Mouse (Mus musculus) Patski (cell line): ENCODE measurements at regions not wholly inside any gene's neighbourhood (a gene's known extent, or its start where the extent isn't known, plus 50 kb on each side); places are given as distances from the start of the nearest gene placed in this dataset.

Source experiments
- ATAC-seq: fragments of 100-300 bp; one replicate; pipeline ENCODE4 v1.8.0; 2021
- CTCF ChIA-PET: fragments of 350-600 bp; sonication (Branson Sonifier 250); formaldehyde crosslinking; loops from one replicate; lab custom pipeline; 2022; ENCODE audit warnings: inconsistent platforms; lab: Charles Lee
- POLR2A ChIA-PET: fragments of 350-600 bp; sonication (Branson Sonifier 250); formaldehyde crosslinking; loops from one replicate; lab custom pipeline; 2022; ENCODE audit warnings: antibody characterized with exemption, inconsistent platforms; lab: Charles Lee
- DNase-seq: peaks from one replicate; pipeline ENCODE4 v3.0.0-alpha.2; 2011; ENCODE audit warnings: low read depth, low spot score
- H3K27me3 ChIP-seq: fragments of 371-371 bp; one replicate; pipeline ENCODE4 v1.5.1; 2021
- CTCF ChIP-seq: fragments of 100-300 bp; IDR thresholded peaks from one replicate; pipeline ENCODE4 v1.5.1; 2021
- in situ Hi-C: fragments of 300-500 bp; cut with MboI; formaldehyde crosslinking; loops from 3 replicates; pipeline ENCODE4 v1.11.1; 2018; ENCODE audit warnings: low pct_unique_long_range_greater_than_20kb, mixed read lengths

DNA sequence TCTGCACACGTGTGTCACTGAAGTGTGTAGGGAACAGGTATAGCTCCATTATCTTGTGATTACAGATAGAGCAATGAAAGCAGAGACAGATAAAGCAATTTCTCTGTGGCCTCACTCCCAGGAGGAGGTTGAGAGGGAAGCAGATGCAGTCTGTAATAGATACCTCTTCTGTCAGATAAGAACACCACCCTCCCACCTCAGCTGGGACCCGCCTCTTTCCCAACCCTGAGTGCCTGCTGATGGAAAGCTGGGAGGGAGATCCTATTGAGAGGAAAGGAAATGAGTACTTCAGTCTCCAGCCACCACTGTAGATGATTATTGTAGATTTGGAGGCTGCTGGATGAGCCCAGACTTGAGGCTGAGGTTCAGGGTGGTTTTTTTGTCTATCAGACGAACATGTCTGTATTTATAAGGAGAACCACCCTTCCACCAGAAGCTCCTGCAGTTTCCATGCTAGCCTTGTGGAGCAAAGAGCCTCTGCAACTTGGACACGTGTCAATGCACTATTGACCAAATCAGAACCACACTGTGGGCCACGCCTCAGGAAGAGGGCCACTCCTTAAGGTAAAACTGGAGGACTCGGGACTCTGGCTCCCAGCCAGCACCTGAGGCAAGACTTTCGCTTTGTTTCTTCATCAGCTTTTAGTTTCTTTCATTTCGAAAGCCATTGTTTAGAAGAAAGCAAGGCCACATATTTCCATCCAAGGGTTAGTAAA is 55.3 kb upstream of the Plekha5 start:
- POLR2A ChIA-PET, result no interaction called here
- TF ChIP-seq CTCF, result no peak
- ATAC-seq (no peak), DNase-seq (no peak)
- no peaks in the 10 kb centered on the region for H3K27me3 ChIP-seq
- CTCF ChIA-PET, result no interaction called here
- in situ Hi-C loops, result no loop called here

DNA sequence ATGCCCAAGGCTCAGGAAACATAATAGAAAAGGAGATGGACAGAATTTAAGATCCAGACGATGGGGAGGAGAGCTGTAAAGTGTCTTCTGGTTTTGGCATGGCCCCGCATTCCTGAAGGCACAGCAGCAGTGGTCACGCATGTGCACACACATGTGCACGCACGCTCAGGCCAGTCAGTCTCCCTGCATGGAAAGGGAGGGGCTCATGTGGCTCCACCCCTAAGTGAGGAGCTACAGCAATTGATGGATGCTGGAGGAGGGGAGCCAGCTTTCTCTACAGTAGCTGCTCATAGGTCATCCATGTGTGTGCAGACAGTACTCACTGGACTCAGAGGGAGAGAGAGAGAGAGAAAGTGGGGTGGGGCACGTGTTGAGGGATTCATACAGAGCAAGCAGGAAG is 56.6 kb upstream of the Plekha5 start:
- no peak for TF ChIP-seq CTCF
- DNase-seq (no peak), ATAC-seq (no peak)
- in situ Hi-C loops, result no loop called here
- ChIA-PET CTCF (no interaction called here), POLR2A (no interaction called here)
- H3K27me3 ChIP-seq, result no peaks in the 10 kb centered on the region

DNA sequence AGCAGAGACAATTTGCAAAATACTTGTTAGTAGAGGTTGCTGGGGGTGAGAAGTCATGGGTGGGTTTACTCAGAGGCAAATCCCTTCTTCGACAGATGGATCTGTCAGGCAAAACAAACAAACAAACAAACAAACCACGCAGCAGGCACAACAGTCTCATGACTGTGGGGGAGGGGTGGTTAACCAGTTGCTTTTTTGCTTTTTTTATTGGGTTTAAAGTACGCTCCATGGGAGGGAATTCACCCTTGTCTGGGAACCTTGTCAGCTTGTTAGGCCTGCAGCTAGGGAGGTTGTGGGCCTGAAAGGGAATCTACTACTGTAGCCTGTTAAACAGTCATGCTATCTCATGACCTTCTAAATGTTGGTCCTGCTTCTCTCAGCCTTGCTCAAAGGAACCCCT is 57.1 kb upstream of the Plekha5 start:
- ChIA-PET CTCF (no interaction called here), POLR2A (no interaction called here)
- ATAC-seq, result no peak
- in situ Hi-C loops, result no loop called here
- no peak for TF ChIP-seq CTCF
- no peak for DNase-seq
- H3K27me3 ChIP-seq, result no peaks in the 10 kb centered on the region

DNA sequence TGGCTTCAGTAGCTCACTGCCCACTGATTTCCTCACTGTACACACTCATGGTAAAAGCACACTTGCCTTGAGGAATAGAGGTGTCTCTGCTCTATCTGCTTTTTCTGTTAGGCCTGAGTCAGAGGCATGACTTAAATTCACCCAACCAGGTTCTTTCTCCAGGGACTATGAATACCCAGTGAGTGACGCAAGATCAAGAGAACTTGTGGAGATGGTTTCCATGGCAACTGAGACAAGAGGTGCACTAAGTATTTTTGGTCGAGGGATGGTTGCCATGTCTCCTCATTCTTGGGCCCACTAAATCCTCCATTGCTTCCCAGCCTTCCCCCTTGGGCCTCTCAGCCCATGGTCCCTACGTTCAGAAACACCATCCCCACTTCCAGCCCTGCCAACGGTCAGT is 62.9 kb upstream of the Plekha5 start:
- in situ Hi-C loops, result no loop called here
- POLR2A ChIA-PET, result no interaction called here
- ATAC-seq (no peak), DNase-seq (no peak)
- CTCF ChIA-PET, result interaction anchor here (0.6 kb wide), 1 partner anchor 279 kb away, joined by 3 read pairs; no protein-coding TSS in a partner anchor
- no peaks in the 10 kb centered on the region for H3K27me3 ChIP-seq
- no peak for TF ChIP-seq CTCF

DNA sequence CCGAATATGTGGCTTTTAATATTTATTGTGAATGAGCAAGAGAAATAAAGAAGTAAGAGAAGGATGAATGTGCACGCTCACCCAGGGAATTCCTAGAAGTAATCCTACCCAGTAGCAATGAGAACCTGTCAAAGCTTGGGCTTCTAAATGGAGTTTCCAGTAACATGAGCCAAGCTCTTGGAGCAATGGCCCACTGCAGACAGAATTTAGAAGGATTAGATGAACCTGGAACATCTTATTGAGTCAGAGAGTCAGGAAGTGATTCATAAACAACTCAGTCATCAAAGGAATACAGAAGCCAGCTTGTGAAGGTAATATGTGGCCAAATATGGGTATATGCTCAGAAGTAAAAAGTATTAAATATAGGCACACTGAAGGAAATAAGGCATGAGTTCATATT is 66.0 kb upstream of the Plekha5 start:
- TF ChIP-seq CTCF, result no peak
- ChIA-PET CTCF (interaction anchor here (0.9 to 1.4 kb wide), 3 partner anchors 9 to 19 kb away, joined by 3 to 8 read pairs (median 5); no protein-coding TSS in a partner anchor), POLR2A (interaction anchor here (0.8 kb wide), 1 partner anchor 14 kb away, joined by 3 read pairs; no protein-coding TSS in a partner anchor)
- H3K27me3 ChIP-seq, result no peaks in the 10 kb centered on the region
- ATAC-seq, result peak; percentile 61
- DNase-seq, result no peak
- in situ Hi-C loops, result no loop called here

DNA sequence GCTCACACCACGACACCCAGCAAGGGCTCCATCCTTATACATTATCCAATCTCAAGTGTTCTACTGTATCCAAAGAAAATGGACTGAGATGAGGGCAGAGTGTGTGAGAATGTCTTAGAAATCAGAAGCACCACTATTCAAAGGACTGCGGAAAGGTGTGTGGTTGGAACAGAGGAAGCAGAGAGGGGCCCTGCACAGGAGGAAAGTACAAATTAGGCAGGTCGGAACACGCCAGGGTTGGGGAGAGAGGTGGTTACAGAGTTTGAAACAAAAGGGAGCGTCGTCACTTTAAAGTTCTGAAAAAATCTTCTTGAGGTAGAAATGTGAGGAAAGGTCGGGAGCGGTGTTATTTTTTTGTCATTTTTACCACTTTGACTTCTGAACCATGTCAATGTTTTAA is 66.6 kb upstream of the Plekha5 start:
- CTCF ChIA-PET, result interaction anchor here (1.1 kb wide), 1 partner anchor 8 kb away, joined by 3 read pairs; no protein-coding TSS in a partner anchor
- no peaks in the 10 kb centered on the region for H3K27me3 ChIP-seq
- ATAC-seq, result no peak
- no peak for TF ChIP-seq CTCF
- POLR2A ChIA-PET, result interaction anchor here (0.8 kb wide), 1 partner anchor 13 kb away, joined by 3 read pairs; no protein-coding TSS in a partner anchor
- in situ Hi-C loops, result no loop called here
- no peak for DNase-seq

DNA sequence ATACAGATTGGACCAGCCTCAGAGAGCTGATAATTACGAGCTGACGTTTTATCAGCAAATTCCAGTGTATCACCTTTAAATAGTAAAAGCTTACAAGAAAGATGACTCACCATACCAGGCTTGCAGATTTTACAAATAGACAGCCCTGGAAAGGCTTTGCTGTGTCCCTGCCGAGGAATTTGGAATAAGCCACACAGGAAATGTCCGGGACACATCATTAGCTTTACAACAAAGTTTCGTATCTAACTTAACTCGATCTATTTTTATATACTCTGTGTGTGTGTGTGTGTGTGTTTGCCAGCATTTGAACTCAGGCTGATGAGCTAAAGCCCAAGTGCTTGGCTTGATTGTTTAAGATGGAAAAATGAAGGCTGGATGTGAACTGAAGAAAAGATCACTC is 69.8 kb upstream of the Plekha5 start:
- ChIA-PET CTCF (interaction anchor here (0.9 to 1.4 kb wide), 2 partner anchors 21 to 74 kb away, joined by 3 read pairs; no protein-coding TSS in a partner anchor), POLR2A (no interaction called here)
- in situ Hi-C loops, result no loop called here
- no peak for TF ChIP-seq CTCF
- no peaks in the 10 kb centered on the region for H3K27me3 ChIP-seq
- peak; percentile 82 for ATAC-seq
- DNase-seq, result no peak

DNA sequence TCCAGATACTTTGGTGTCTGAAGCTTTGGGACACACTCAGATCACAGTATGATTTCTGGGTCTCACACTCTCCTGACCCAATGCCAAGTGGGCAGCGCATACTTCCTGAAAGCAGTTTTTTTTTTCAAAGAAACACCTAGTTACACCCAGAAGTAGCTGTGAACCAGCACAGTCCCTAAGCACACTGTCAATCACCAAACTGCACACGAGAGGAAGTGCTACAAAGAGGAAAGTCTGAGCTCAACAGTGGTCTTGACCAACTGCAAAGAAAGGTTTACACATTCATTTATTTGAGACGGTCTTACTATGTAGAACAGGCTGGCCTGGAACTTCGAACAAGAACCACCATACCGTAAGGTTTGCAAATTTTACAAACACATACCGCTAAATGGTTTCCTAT is 70.2 kb upstream of the Plekha5 start:
- DNase-seq (no peak), ATAC-seq (no peak)
- no peaks in the 10 kb centered on the region for H3K27me3 ChIP-seq
- TF ChIP-seq CTCF, result no peak
- POLR2A ChIA-PET, result interaction anchor here (0.6 kb wide), 2 partner anchors 106 to 730 kb away, joined by 4 to 6 read pairs; no protein-coding TSS in a partner anchor
- CTCF ChIA-PET, result interaction anchor here (0.6 to 1.4 kb wide), 3 partner anchors 21 to 83 kb away, joined by 3 read pairs; no protein-coding TSS in a partner anchor
- in situ Hi-C loops, result no loop called here

DNA sequence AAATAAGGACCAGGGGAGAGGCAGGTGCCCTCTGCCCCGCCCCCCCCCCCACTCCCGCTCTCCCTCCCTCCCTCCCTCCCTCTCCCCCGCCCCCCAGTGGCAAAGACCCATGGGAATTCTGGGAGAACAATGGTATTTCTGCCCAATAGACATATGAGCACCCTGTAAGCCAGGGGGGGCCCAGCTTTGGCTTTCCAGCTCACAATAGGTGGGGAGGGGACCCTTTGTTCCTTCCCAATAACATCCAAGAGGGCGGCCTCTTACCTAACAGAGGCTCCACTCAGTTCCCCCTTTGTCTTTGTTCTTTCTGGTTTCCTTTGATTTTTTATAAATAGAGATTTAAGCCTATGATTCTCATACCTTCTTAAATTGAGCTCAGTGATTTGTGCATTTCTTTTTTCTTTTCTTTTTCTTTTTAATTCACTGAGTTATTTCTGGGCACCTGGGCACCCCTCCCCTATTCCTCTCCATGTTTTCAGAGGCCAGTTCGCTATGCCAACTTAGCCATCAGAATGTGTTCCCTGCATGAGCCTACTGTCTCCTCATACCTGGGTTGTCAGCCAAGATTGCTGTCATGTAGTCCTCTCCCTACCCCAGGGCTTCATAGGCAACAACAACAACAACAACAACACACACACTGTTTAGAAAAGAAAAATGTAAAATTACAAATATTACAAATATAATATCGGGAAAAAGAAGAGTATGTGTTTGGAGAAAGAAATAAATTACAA is 72.3 kb upstream of the Plekha5 start:
- ChIA-PET CTCF (no interaction called here), POLR2A (no interaction called here)
- ATAC-seq (no peak), DNase-seq (no peak)
- H3K27me3 ChIP-seq, result no peaks in the 10 kb centered on the region
- in situ Hi-C loops, result no loop called here
- no peak for TF ChIP-seq CTCF

DNA sequence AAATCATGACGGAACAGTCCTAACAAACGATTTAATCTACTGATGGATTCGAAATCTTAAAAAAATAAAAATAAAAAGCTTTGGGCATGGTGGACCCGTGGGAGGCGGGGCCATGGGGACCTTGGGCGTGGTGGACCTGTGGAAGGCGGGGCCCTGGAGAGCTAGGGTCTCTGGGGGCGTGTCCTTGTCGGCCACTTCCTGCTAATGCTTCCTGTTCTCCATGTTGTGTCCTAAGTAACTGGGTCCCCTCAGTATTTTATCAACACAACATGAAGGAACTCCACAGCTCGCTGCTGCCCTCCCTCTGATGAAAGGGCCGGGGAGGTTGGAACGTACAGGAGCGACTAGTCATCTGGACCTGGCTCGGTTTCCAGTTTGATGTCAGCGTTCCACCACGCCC is 75.3 kb upstream of the Plekha5 start:
- H3K27me3 ChIP-seq, result no peaks in the 10 kb centered on the region
- ChIA-PET POLR2A (no interaction called here), CTCF (interaction anchor here (1.5 kb wide), 1 partner anchor 10 kb away, joined by 3 read pairs; no protein-coding TSS in a partner anchor)
- TF ChIP-seq CTCF, result no peak
- DNase-seq (no peak), ATAC-seq (no peak)
- in situ Hi-C loops, result no loop called here

DNA sequence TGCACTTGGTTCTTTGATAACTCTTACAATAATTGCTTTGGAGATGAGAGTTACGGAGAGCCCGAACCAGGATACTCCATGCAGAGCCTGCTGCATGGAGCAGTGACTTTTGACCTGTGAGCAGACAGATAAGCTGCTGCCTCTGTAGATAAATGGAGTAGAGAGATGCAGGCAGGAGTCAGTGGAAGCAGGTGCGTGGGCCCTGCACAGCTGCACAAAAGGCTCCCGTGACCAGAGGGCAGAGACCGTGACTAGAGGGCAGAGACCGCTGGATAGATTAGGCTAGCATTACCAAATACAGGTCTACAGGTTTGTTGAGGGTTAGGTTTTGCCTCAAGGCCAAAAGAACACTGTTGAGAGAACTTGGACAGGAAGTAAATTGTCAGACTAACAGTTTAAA is 76.9 kb upstream of the Plekha5 start:
- DNase-seq (no peak), ATAC-seq (no peak)
- ChIA-PET POLR2A (no interaction called here), CTCF (no interaction called here)
- no peaks in the 10 kb centered on the region for H3K27me3 ChIP-seq
- no peak for TF ChIP-seq CTCF
- in situ Hi-C loops, result no loop called here
